Mouse (Mus musculus) myocyte (in vitro differentiated cells): ENCODE data around the gene Gchfr. TPM values are rescaled to one million over a fixed set of nuclear protein-coding genes. Genes with fewer than 3 reads are reported as not detected.

Source experiments
- H3K27me3 ChIP-seq: one replicate; pipeline ENCODE4 v1.6.1; 2011; ENCODE audit not compliant: control insufficient read depth, insufficient read depth, insufficient read length
- H3K36me3 ChIP-seq: one replicate; pipeline ENCODE4 v1.6.1; 2011; ENCODE audit not compliant: control insufficient read depth, insufficient read depth
- H3K4me2 ChIP-seq: one replicate; pipeline ENCODE4 v1.6.1; 2011; ENCODE audit warnings: low read depth, control low read depth
- H3K4me3 ChIP-seq: one replicate; pipeline ENCODE4 v1.5.1; 2011; ENCODE audit warnings: mild to moderate bottlenecking, control low read depth, moderate library complexity
- H3K79me2 ChIP-seq: one replicate; pipeline ENCODE4 v1.6.1; 2011; ENCODE audit not compliant: control insufficient read depth, insufficient read depth
- H3ac ChIP-seq: one replicate; pipeline ENCODE4 v1.6.1; 2011; ENCODE audit not compliant: control insufficient read depth, insufficient read length
- CEBPB ChIP-seq: IDR thresholded peaks from 2 replicates; pipeline ENCODE4 v1.6.1; 2011; ENCODE audit warnings: mild to moderate bottlenecking, moderate library complexity; ENCODE audit not compliant: poor library complexity, insufficient read depth, severe bottlenecking
- E2F4 ChIP-seq: IDR thresholded peaks from one replicate; pipeline ENCODE4 v1.6.1; 2011; ENCODE audit warnings: mild to moderate bottlenecking, control low read depth, moderate library complexity; ENCODE audit not compliant: insufficient read depth
- MAX ChIP-seq: IDR thresholded peaks from one replicate; pipeline ENCODE4 v1.6.1; 2011; ENCODE audit warnings: low read depth, mild to moderate bottlenecking, control low read depth
- MYOD1 ChIP-seq, 3 experiments: IDR thresholded peaks; one replicate each; pipeline ENCODE4 v1.6.1; 2011; ENCODE audit warnings: control low read depth in 2 of 3, low read depth in 2 of 3, mild to moderate bottlenecking in 2 of 3, moderate library complexity in 1 of 3; ENCODE audit not compliant: insufficient read length in 2 of 3, control insufficient read depth in 1 of 3
- MYOG ChIP-seq, 3 experiments: IDR thresholded peaks; one replicate each; pipeline ENCODE4 v1.6.1; 2011; ENCODE audit warnings: control low read depth in 2 of 3, low read depth in 2 of 3, mild to moderate bottlenecking in 2 of 3; ENCODE audit not compliant: insufficient read length in 2 of 3, control insufficient read depth in 1 of 3, insufficient read depth in 1 of 3
- POLR2A ChIP-seq: IDR thresholded peaks from one replicate; pipeline ENCODE4 v1.6.1; 2011; ENCODE audit warnings: low read depth, mild to moderate bottlenecking, control low read depth, moderate library complexity; ENCODE audit not compliant: insufficient read length
- POLR2AphosphoS2 ChIP-seq: IDR thresholded peaks from one replicate; pipeline ENCODE4 v1.6.1; 2011; ENCODE audit warnings: low read depth, control low read depth; ENCODE audit not compliant: insufficient read length
- REST ChIP-seq: IDR thresholded peaks from one replicate; pipeline ENCODE4 v1.6.1; 2011; ENCODE audit warnings: mild to moderate bottlenecking, control low read depth, moderate library complexity; ENCODE audit not compliant: insufficient read depth, insufficient read length
- SRF ChIP-seq: IDR thresholded peaks from one replicate; pipeline ENCODE4 v1.6.1; 2011; ENCODE audit warnings: low read depth; ENCODE audit not compliant: control insufficient read depth, insufficient read length
- TCF12 ChIP-seq: IDR thresholded peaks from one replicate; pipeline ENCODE4 v1.6.1; 2011; ENCODE audit warnings: mild to moderate bottlenecking, control low read depth; ENCODE audit not compliant: poor library complexity, insufficient read depth, severe bottlenecking
- TCF3 ChIP-seq: IDR thresholded peaks from one replicate; pipeline ENCODE4 v1.6.1; 2011; ENCODE audit warnings: low read depth, control low read depth; ENCODE audit not compliant: insufficient read length
- USF1 ChIP-seq: IDR thresholded peaks from one replicate; pipeline ENCODE4 v1.6.1; 2011; ENCODE audit warnings: low read depth, mild to moderate bottlenecking, control low read depth, moderate library complexity
- polyA plus RNA-seq: library from polyadenylated mRNA; unstranded; fragments of >200 nt; fragmentation: generic; extraction: Trizol; gene quantifications from one replicate; pipeline ENCODE4 v1.2.1, GENCODE M21; 2012; ENCODE audit warnings: missing spikeins

Gene Gchfr
- polyA plus RNA-seq, 1 experiment = 90.4 TPM

DNA sequence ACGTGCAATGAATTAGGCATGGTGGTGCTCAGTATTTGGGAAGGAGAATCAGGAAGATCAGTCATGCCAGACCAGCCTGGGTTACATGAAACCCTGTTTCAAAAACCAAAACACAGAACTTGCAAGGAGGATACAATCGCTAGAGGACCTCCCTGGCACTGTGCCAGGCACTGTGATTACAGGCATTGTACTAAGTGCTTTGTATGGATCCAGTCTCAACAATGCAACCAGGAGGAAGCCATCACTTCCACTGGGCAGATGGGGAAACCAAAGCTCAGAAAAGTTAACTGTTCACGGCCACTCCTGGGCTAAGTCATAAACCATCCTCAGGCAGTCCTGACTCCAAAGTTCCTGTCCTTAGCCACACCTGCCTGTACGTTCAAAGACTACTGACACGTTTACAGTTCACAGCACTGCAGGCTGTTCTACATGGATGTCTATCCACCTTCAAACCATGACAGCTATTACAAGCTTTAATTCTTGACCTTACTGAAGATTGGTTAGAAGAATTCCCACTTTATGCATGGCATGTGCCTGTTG lies 35.4 kb downstream of the Gchfr start:
- no peak for TF ChIP-seq POLR2A
- TF ChIP-seq REST = no peak
- no peak for TF ChIP-seq CEBPB
- Histone ChIP-seq H3K36me3 (no peaks in the 10 kb centered on the region), H3ac (no peak overlapping the region), H3K27me3 (no peaks in the 10 kb centered on the region), H3K4me3 (no peak overlapping the region), H3K4me2 (no peak overlapping the region), H3K79me2 (peaks cover 10% of the 10 kb centered on the region)

- H3K4me3 ChIP-seq = no peak overlapping the region
- H3K79me2 ChIP-seq = peaks cover 13% of the 10 kb centered on the region
- no peak for TF ChIP-seq SRF
- TF ChIP-seq TCF3 = no peak
- no peak for TF ChIP-seq POLR2A
- TF ChIP-seq REST = no peak
- TF ChIP-seq TCF12 = no peak
- TF ChIP-seq MYOG (IDR thresholded peaks at IDR 0.05; ENCODE audit: control insufficient read depth in 1 of 3, insufficient read depth in 1 of 3, insufficient read length in 2 of 3, low read depth in 2 of 3) = no peak
- TF ChIP-seq MYOD1 (IDR thresholded peaks at IDR 0.05; ENCODE audit: control insufficient read depth in 1 of 3, insufficient read length in 2 of 3, low read depth in 2 of 3) = no peak
- no peak for TF ChIP-seq POLR2AphosphoS2
- no peak for TF ChIP-seq CEBPB
- no peak for TF ChIP-seq MAX
- no peak for TF ChIP-seq USF1
- no peak for TF ChIP-seq E2F4
- H3K27me3 ChIP-seq = no peaks in the 10 kb centered on the region
- peak overlapping the region; percentile 1 for H3K4me2 ChIP-seq
- H3K36me3 ChIP-seq = no peaks in the 10 kb centered on the region
- no peak overlapping the region for H3ac ChIP-seq
Measured at GRCm38 (mm10) chr2:119203871-119204460, 36.4 kb downstream of the Gchfr start.

GRCm38 (mm10) chr2:119207961-119208343 lies 40.4 kb downstream of the Gchfr start:
- Histone ChIP-seq H3K36me3 (peaks cover 8% of the 10 kb centered on the region), H3ac (peak overlapping the region; percentile 47), H3K79me2 (peaks cover 20% of the 10 kb centered on the region), H3K4me2 (peak overlapping the region; percentile 93), H3K4me3 (peak overlapping the region; percentile 93), H3K27me3 (no peaks in the 10 kb centered on the region)
- TF ChIP-seq MYOD1 (IDR thresholded peaks at IDR 0.05; ENCODE audit: control insufficient read depth in 1 of 3, insufficient read length in 2 of 3, low read depth in 2 of 3) = no peak
- no peak for TF ChIP-seq MAX
- no peak for TF ChIP-seq TCF12
- no peak for TF ChIP-seq USF1

GRCm38 (mm10) chr2:119208344-119209175 lies 41.0 kb downstream of the Gchfr start, which contains the start of the genes Zfyve19 and Dnajc17:
Gene Zfyve19 (plus strand): TSS chr2:119208617.
Gene Dnajc17 (minus strand): TSS chr2:119208795.
- peaks cover 20% of the 10 kb centered on the region for H3K79me2 ChIP-seq
- H3K4me3 ChIP-seq = peak within 1 kb of the TSS; percentile 93
- peaks cover 8% of the 10 kb centered on the region for H3K36me3 ChIP-seq
- peak within 1 kb of the TSS; percentile 94 for H3K4me2 ChIP-seq
- peak within 1 kb of the TSS; percentile 47 for H3ac ChIP-seq
- H3K27me3 ChIP-seq = no peaks in the 10 kb centered on the region
- TF ChIP-seq MYOD1 (IDR thresholded peaks at IDR 0.05; ENCODE audit: control insufficient read depth in 1 of 3, insufficient read length in 2 of 3, low read depth in 2 of 3) = no peak
- TF ChIP-seq USF1 = no peak
- TF ChIP-seq TCF12 = no peak
- TF ChIP-seq POLR2A = peak; percentile 85
- TF ChIP-seq SRF = peak; percentile 26
- no peak for TF ChIP-seq MAX
- TF ChIP-seq TCF3 = no peak
- no peak for TF ChIP-seq MYOG (IDR thresholded peaks at IDR 0.05; ENCODE audit: control insufficient read depth in 1 of 3, insufficient read depth in 1 of 3, insufficient read length in 2 of 3, low read depth in 2 of 3)
- TF ChIP-seq CEBPB = no peak
- TF ChIP-seq POLR2AphosphoS2 = peak; percentile 90
- no peak for TF ChIP-seq E2F4
- no peak for TF ChIP-seq REST

- Histone ChIP-seq H3K4me2 (peak overlapping the region; percentile 94), H3K79me2 (peaks cover 20% of the 10 kb centered on the region), H3K36me3 (peaks cover 8% of the 10 kb centered on the region), H3K4me3 (peak overlapping the region; percentile 93), H3K27me3 (no peaks in the 10 kb centered on the region), H3ac (peak overlapping the region; percentile 47)
- no peak for TF ChIP-seq SRF
Measured at GRCm38 (mm10) chr2:119209176-119209507, 41.6 kb downstream of the Gchfr start.

Other genes with a start within 250 kb of the Gchfr start
- 25.4 TPM for gene Chst14, start 241.3 kb upstream of the Gchfr start, polyA plus RNA-seq
- 10.3 TPM for gene Ccdc32, start 138.4 kb upstream of the Gchfr start, polyA plus RNA-seq
- gene Rpusd2, start 133.0 kb upstream of the Gchfr start, polyA plus RNA-seq = 3.8 TPM
- 1.4 TPM for gene Knl1, start 120.7 kb upstream of the Gchfr start, polyA plus RNA-seq
- 8.7 TPM for gene Rad51, start 55.0 kb upstream of the Gchfr start, polyA plus RNA-seq
- gene Rmdn3, start 10.7 kb upstream of the Gchfr start, polyA plus RNA-seq = 20.7 TPM
- 6.3 TPM for gene Gm14137, start 6.7 kb downstream of the Gchfr start, polyA plus RNA-seq
- gene Zfyve19, start 40.8 kb downstream of the Gchfr start, polyA plus RNA-seq = 23.2 TPM
- gene Dnajc17, start 41.0 kb downstream of the Gchfr start, polyA plus RNA-seq = 17.2 TPM
- 0.13 TPM for gene Ppp1r14d, start 62.1 kb downstream of the Gchfr start, polyA plus RNA-seq
- 0.12 TPM for gene Spint1, start 69.6 kb downstream of the Gchfr start, polyA plus RNA-seq
- gene Rhov, start 103.5 kb downstream of the Gchfr start, polyA plus RNA-seq = 0.35 TPM
- gene Vps18, start 121.0 kb downstream of the Gchfr start, polyA plus RNA-seq = 18.2 TPM
- not detected for gene Dll4, start 158.0 kb downstream of the Gchfr start, polyA plus RNA-seq
- 273 TPM for gene Chac1, start 183.5 kb downstream of the Gchfr start, polyA plus RNA-seq